Mouse (Mus musculus) cortical plate, adult 2 months (tissue): ENCODE results near the gene Yjefn3.

Source experiments
- CTCF ChIP-seq: fragments of 200-500 bp; IDR thresholded peaks from 2 replicates; pipeline ENCODE4 v1.5.1; 2011; ENCODE audit warnings: mild to moderate bottlenecking, control low read depth, low read length; ENCODE audit not compliant: insufficient read depth; ENCODE audit errors: extremely low read depth
- POLR2A ChIP-seq: fragments of 200-500 bp; IDR thresholded peaks from 2 replicates; pipeline ENCODE4 v1.6.1; 2011; ENCODE audit warnings: mild to moderate bottlenecking, low read length, control low read depth; ENCODE audit not compliant: insufficient read depth; ENCODE audit errors: extremely low read depth

DNA sequence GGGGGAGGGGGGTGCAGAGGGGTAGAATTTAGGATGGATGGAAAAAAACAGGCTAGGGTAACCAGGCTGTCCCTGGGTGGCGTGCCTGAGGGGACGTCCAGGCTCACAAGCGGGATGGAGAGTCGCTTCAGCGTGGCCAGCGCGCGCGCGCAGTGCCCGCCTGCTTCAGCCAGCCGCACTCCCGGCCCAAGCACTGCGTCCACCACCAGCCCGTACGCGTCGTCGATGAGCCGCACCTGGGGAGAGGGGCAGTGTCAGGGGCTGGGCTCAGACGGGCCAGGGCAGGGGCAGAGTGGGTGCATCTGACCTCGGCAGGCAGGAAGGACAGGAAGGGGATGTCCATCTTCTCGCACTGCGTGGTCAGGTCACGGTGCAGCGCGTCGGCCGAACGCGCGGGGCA is 13.6 kb downstream of the Yjefn3 start:
- TF ChIP-seq CTCF (no peak), POLR2A (no peak)
